Mouse (Mus musculus) left cerebral cortex, postnatal 14 days (tissue): ENCODE measurements around the gene Sec16b. TPM values are rescaled to one million over a fixed set of nuclear protein-coding genes. Genes with fewer than 3 reads are reported as not detected.

Source experiments
- DNase-seq, 2 experiments: peaks; one replicate each; pipeline ENCODE4 v3.0.0; 2021 to 2022; ENCODE audit warnings: low spot score in 2 of 2, mixed read lengths in 1 of 2
- intact Hi-C: fragments of 180-260 bp; cut with DNase I; formaldehyde crosslinking; loops from one replicate; pipeline ENCODE4 v1.15.1; 2025
- long read RNA-seq, 2 experiments: library from polyadenylated mRNA; stranded (forward); transcript quantifications; one replicate each; pipeline ENCODE4 v2.0.0; 2021
- total RNA-seq, 2 experiments: library from RNA; stranded (reverse); gene quantifications; 2 replicates each; pipeline ENCODE4 v1.2.3; 2021

Sec16b gene
- total RNA-seq = under 1 TPM; 0.70 to 0.72 TPM
- long read RNA-seq, experiment 1, partial matches to known transcripts = 0 of 1 reads
- long read RNA-seq, experiment 1, other reads (novel, unspliced or antisense) = 1 of 1 reads
- long read RNA-seq, experiment 2, partial matches to known transcripts = 3 of 3 reads
- long read RNA-seq, experiment 2, other reads (novel, unspliced or antisense) = 0 of 3 reads

DNA sequence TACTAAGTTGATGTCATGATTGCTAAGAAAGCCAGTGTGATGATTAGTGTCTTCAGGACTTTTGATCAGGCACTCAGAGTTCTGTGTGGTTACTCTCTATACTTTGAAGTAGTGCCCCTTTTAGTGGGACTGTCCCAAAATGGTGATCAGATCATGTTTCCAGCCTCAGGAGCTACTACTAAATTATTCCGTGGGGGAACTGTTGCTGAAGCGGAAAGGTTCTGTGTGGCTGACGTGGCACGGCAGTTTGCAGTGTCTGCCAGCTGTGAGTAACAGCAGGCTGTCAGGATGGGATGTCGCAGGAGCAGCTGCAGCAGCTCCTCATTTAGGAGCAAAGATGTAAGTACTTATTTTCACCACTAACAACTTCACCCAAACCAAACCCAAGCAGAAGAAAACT, at the start of gene Sec16b:
Gene Sec16b (plus strand): TSS at position 207 of the 400 bp plus-strand sequence.
- intact Hi-C loops = no loop called here
- DNase-seq = peak; percentile 24 to 39

DNA sequence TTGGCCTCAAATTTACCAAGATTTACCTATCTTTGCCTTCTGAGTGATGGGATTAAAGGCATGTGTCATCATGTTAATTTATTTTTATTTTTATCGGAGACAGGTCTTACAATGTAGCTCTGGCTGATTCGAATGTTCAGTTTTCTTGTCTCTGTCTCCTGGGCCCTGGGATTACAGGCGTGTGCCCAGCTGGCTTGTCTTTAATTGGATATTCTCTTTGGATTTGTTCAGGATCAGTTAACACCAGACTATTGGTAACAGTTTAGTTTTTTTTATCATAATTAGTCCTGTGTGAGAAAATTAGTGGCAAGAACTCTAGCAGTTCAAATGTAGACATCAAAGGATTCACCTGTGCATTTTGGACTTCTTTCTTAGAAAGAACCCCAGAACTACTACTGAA, 48.7 kb upstream of the Sec16b start:
- intact Hi-C loops = no loop called here

DNA sequence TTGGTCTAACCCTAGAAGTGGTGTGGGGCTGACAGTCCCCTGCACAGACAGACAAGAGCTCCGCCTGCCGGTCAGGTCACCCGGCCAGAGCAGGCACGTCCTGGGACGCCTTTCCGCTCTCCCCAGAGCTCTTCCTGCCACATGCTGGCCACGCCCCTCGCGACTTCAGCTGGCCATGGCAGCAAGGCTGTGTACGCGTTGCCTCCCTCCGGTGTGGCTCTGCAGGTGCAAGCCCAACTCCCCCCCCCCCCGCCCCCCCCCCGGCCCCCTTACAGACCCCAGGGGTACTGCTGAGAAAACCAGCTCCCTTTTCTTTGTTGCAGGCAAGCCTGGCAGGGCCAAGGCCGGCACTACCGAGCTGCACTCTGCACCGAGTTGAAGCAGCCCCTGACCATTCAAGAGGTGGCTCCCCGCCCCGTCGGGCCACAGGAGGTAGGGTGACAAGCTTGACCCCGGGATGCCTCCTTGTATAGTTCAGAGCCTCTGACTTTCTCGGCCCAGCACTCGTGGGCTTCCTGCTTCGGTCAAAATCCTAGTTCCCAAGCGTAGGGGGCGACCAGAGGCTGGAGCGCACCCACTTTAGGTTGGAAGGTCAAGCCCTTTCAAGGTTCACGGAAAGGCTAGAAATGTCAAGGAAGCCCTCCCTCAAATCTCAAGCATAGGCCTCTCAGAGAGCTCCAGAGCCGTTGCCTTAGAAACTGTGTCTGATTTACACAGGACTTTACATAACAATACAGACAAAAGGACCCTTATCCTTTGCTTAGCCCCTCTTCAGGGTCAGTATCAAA, 47.9 kb upstream of the Sec16b start, which contains the start of gene Cryzl2:
Gene Cryzl2 (plus strand): TSS at position 157 of the 788 bp plus-strand sequence.
- DNase-seq = peak in 1 of 2 experiments; percentile 54

More for the DNA sequence above, 48.7 kb upstream of the Sec16b start:
- no peak for DNase-seq

DNA sequence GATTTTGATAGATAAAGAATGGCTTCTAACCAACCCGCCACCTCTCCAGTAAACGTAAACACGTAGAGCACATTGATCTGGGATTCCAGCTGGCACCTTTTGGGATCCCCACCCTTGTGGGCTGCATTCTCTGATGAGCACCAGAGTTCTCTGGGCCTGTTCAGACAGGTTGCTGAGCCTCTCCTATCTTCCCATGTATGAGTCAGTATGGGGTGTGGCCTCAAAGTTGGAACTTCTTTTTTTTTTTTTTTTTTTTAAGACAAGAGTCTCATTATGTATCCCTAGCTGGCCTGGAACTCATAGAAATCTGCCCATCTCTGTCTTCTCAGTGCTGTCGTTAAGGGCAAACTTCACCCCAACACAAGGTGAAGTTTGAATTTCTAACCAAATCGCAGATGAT, 46.6 kb upstream of the Sec16b start:
- no peak for DNase-seq
- intact Hi-C loops = no loop called here

More for the DNA sequence above, 47.9 kb upstream of the Sec16b start, which contains the start of gene Cryzl2:
- intact Hi-C loops = no loop called here

DNA sequence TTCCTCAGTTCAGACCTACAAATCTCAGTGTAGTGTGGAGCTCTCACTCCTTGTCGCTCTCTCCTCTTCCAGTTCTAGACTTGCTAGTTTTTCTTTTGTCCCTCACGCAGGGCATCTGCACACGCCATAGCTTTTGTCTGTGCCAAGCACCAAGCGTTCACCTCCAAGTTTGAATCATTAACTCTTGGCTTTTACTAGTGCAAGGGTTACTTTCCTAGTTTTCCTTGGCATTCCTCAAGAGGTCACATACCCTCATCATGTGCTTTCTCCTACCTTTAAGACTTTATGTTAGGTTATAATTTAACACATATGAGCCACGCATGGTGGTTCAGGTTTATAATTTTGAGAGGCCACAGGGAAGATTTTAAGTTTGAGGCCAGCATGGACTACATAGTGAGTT, 45.3 kb upstream of the Sec16b start:
- DNase-seq = no peak
- intact Hi-C loops = no loop called here

DNA sequence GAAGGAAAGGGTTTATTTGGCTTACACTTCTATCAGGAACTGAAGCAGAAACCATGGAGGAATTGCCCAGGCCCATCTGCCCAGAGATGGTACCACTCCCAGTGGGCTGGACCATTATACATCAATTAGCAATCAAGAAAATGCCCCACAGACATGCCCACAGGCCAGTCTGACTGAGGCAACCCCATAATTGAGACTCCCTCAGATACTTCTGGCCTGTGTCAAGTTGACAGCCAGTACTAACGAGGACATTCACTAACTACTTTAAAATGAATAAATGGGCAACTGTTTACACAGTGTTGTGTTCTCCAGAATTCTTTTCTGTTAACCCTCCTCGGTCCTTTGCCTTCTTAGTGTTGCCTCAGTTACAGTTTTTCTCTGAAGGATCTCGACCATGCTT, 44.2 kb upstream of the Sec16b start:
- intact Hi-C loops = no loop called here
- no peak for DNase-seq

DNA sequence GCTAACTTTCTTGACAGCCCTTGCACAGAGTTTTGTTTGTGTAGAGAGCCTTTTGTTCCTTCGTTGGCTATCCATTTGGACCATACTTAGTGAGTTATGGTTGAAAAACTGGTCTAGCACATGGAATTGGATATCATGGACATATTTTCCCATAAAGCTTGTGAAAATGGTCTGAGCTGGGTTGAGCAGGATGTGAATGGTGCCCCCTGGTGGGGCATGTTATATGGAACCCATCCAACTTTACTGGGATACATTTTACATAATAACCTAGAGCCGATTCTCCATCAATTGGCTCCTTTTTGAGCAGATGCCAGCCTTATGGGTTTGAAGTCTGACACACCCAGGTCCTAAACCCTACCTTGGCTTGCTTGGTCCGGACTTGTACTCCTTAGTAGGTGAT, 41.3 kb upstream of the Sec16b start:
- intact Hi-C loops = no loop called here
- peak; percentile 64 to 70 for DNase-seq

DNA sequence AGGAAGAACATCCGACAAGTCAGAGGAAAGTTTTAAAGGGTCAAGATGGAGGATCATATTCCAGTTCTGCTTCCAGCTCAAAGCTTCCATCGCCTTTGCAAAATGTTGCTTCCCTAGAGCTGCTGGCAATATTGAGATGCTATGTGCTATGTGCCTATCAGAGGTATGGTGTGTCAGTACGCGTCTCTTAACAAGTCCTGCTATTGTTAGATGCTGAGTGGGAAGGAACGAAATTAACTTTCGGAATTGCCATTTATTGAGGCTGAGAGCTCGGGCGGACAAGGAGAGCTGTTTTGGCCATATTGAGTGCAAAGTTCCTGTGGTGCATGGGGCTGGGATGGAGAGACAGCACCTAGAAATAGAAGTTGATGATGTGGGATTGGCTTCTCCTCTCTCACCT, 38.7 kb upstream of the Sec16b start:
- peak in 1 of 2 experiments; percentile 27 for DNase-seq
- intact Hi-C loops = no loop called here

DNA sequence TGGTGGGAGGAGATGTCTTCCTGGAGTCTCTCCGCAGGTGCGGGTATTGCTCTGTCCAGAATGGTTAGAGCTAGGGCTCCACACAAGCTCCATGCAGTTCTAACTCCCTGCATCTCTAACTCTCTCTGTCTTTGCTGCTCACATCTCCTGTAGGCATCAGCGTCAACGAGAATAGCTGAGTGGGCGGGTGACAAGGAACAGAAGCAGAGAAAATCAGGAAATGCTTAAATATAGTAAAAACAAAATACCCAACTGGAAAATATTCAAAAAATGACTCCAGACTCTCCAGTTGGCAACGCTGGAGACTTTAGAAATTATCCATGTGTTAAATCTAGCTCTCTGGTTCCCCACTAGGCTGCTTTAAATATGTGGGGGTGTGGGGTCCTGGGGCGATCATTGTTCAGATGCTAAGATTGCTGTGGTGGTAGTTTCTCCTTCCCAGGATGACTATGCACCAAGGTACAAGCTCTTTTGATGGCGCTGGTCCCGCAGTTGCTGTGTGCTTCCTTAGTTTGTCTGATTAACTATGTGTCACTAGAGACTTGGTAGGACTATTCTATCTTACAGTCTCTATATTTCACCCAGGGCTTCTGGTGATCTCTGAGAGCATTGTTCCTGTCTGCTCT, 35.7 kb upstream of the Sec16b start:
- intact Hi-C loops = no loop called here

DNA sequence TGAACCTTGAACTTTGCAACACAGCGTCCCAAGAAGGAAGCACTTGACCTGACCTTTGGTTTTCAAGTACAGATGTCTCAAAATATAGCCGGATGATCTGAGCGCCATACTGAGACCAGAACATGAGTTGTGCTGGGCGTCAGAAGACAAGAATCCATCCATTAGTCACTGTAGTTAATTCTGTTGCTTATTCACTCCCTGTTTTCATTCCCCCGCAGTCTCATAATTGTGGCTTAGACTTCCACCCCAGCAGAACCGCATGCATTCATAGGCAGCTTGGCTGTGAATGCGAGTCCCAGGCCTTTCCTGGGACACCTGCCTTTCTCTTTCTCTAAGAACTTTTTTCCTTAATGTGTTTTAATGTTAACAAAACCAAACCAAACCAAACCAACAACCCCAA, 33.8 kb upstream of the Sec16b start:
- no peak for DNase-seq
- intact Hi-C loops = no loop called here

More for the DNA sequence above, 35.7 kb upstream of the Sec16b start:
- DNase-seq = peak; percentile 74 to 85

DNA sequence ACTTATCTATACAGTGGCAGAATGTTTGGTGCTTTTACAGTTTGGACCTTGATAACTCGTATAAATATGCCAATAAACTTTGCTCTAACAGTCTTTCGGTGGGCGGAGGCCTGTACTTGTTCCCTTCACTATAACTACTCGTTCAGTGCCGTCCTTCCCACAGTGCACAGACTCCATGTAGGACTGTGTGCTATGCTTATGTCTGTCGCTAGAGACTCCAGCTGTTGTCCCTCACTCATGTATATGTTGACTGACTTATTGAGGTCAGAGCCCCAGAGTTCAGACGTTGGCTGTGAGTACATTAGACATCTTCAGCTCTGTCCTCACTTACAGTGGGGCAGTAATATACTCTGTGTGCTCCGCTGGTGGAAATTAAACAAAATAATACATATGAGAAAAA, 31.7 kb upstream of the Sec16b start:
- intact Hi-C loops = no loop called here
- no peak for DNase-seq

DNA sequence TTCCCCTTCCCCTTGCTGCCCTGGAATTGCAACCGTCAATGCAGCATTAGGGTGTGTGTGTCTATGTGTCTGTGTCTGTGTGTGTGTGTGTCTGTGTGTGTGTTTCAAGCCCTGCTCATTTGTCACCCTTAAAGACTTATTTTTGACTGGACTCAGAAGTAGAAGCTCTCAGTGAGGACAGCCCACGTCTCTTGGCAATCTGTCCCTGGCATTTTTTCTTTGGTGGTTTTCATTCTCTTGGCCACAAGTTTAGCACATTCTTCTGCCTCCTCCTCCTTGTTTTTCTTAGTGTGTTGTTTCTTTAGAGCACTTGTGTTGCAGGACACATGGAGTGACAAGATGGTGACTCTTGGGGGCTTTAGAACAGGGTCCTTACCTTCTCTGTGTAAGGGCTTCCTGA, 30.3 kb upstream of the Sec16b start:
- intact Hi-C loops = no loop called here
- DNase-seq = peak in 1 of 2 experiments; percentile 42

DNA sequence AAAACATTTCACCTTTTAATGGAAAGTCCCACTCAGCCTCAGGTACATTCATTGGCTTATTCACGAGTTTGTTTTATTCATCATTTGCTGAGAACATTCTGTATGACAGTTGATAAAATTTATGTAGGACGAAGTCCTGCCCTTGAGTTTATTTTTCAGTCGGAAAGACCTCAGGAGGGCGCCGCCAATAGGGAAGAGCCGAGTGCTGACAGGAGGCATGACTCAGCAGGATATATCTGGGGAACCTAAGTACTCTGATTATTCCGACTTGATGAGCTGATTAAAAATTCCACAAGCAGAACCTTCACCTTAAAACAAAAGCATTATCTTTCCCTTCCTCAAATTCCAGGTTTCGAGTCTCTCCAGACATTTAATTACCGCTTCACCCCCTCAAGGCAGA, 26.4 kb upstream of the Sec16b start:
- no peak for DNase-seq
- intact Hi-C loops = no loop called here

DNA sequence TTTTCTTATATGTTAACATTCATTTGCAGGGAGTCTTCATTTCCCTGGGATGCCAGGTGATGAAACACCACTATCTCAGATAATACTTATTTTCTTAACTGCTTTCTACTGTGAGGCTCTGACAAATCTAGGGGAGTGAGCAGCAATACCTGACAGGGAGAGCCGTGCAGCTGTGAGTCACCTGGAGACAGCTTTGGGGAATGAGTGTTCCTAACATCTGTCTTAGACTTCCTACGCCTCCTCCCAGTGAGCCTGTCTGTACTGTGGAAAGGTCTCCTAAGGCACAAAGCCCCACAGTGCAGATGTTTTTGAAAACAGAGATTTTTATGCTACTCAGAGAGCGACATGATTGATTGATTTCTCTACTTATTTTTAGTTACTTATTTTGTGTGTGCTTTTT, 25.6 kb upstream of the Sec16b start:
- intact Hi-C loops = no loop called here
- no peak for DNase-seq

DNA sequence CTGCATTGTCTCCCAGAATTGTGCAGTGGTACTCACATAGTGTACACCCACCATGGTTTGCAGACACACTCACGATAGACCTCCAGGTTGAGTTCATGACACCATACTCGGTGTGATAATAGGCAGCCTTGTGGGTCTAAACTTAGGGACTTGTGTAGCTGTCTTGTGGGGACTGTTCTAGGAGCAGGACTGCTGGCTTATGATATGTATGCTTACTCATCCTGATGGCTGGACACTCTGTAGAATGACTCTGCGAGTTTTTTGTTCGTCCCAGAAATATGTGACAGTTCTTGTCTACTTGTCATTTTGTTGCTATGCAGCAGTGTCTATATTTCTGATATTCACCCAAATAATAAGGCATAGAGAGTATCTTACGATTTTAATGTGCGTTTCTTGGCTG, 24.9 kb upstream of the Sec16b start:
- no peak for DNase-seq
- intact Hi-C loops = no loop called here

DNA sequence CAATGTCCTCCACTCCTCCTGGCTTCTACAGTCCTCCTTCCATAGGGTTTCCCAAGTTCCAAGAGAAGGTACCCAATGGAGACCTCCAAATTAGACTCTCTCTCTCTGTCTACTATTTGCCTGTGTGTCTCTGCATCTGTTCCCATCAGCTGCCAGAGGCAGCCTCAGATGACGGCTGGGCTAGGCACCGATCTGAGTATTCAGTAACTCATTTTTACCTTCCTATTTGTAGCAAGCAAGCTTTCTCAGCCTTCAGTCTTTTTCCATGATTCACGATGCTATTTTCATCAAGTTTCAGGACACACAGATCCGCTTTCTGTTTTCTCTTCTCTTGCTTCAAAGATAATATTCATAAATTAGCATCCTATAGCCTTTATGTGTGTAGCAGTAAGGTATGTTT, 22.4 kb upstream of the Sec16b start:
- intact Hi-C loops = no loop called here
- DNase-seq = peak; percentile 42 to 56

DNA sequence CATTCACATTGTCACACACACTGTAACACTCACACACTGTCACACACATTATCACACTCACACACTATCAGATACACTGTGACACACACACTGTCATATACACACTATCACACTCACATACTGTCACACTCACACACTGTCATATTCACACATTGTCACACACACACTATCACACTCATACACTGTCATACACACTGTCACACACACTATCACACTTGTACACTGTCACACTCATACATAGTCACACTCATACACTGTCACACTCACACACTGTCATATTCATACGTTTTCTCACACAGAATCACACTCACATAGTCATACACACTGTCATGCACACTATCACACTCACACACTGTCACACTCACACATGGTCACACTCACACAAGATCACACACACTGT, 5.9 kb upstream of the Sec16b start:
- DNase-seq = no peak
- intact Hi-C loops = no loop called here

DNA sequence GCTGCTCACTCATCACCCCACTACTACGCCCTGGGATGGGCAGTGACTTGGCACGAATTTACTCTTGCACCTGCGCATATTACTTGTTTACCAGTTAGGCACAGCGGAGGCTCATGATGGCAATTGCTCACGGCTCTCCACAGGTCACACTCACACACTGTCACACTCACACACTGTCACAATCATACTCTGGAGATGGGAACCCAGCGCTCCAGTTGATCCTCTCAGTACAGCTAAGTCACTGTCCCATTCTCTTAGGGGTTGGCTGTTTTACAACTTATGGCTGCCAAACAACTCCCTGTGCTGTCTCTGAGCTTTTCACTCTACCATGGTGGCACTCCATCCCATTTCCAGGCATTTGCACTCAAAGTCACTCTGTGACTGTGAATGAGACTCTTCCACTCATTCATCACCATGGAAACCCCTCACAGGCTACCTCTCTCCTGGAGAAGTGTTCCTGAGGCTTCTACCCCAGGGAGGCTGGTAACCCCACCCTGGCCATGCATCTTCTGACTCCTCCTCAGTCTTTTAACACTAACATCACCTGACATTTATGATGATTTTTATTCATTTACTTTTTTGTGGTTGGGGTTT, 5.1 kb upstream of the Sec16b start:
- DNase-seq = no peak
- intact Hi-C loops = no loop called here

DNA sequence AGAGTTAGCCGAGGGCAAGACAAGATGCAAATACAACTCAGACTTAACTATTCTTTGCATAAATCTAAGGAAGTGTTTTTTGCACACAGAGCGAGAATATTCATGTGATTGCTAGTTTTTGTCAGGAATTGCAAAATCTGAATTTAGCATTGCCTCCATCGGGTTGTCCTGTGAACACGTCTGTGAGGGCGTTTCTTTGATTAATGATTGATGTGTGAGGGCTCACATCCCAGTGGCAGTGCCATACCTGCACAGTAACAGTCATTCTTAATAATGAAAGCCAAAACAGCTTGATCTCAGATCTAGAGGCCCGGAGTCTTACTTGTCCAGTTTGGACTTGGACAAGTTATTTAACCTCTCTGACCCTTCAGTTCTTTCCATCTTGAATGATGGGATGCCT, 3.5 kb upstream of the Sec16b start:
- intact Hi-C loops = no loop called here
- no peak for DNase-seq

DNA sequence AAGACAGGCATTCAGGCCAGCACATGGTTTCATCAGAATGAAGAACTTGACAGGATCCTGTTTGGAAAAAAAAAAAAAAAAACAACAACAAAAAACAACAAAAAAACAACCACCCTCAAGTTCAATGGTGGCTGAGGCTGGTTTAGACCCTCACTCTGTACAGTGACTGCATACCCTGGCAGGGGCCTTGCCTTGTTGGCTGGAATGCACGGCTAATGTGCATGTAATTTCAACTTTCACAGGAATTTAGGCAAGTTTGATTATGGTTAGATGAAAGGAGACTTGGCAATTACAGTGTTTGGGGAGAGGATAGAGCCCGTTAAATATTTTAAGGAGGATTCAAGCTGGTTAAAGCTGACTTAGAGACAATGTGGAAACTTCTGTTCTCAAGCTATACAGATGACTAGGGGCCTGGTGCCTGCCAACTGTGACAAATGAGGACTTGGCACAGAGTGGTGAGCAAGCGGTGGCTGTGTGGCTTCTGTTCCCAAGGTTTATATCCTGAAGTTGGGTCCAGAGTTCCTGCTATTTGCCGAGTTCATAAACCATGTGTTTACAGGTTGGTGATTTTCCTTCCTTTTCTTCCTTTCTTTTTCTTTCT, 567 bp downstream of the Sec16b start:
- DNase-seq = peak; percentile 18 to 23
- intact Hi-C loops = no loop called here
